Mouse (Mus musculus): Measurements from ENCODE around the gene Tssk4.

Gene Tssk4

GRCm38 (mm10) chr14:55649884-55650283 lies at the start of gene Tssk4:
TSS of gene Tssk4 (plus strand) at chr14:55650184.
- no peak for DNase-seq (ENCODE audit: low spot score)

DNA sequence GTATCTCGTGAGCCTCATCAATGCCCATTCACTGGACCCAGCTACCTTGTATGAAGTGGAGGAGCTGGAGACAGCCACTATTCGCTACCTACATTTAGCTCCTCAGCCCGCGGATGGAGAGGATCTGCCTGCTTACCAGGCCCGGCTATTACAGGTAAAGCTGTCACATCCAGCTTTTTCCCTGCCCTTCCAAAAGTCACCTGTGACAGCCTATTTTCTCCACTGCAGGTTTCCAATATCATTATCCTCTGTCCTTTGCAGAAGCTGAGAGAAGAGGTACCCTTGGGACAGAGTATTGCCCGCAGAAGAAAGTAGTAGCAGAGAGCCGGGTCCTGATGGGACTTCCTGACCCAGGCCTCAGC lies 46.7 kb upstream of the Tssk4 start, which contains the start of gene Irf9:
Irf9 (plus strand) TSS at position 301 of the 362 bp plus-strand sequence.
- no peak for DNase-seq (ENCODE audit: low spot score)

DNA sequence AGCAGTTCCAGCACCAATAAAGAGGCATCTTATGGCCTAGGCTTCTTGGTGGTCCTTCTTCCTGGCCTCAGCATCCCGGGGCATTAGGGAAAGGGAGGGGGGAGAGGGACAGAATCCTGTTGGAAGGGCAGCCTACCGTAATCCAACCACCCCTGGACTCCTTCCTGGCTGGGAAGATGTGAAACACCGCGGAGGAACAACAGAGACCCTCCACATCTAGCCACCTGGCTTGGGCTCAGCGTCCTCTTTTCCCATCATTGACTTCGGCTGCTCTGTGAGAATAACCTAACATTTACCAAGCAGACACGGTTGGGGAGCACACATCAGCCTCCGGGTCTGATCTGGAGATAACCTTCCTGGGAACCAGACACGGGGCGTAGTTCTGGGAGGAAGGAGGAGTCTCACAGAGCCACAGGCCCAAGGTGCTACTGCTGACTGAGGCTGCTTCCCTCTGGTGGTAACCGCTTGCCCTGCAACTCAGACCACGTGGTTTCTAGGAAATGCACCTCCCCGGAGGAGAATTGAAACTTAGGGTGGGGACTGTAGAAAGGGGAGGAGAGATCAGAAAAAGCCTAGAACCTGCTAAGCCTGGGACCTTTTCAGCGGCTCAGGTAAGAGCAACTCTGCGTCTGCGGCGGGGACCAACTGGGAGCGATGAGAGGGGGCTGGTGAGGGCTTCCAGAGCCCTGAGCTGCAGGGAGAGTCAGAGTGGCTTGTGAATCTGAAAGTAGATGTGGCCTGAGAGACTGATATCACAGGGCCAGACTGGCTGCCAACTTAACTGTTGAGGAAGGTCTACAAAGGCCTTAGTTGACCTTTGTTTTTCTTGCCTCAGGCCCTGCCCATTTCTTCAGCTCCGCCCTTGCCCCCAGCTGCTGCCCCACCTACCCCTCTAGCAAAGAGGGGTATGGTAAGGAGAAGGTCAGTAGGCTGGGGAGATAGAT lies 46.1 kb upstream of the Tssk4 start:
- DNase-seq (ENCODE audit: low spot score): peak; percentile 89

- DNase-seq (ENCODE audit: low spot score): no peak
Observed at GRCm38 (mm10) chr14:55604823-55605222, 45.2 kb upstream of the Tssk4 start.

DNA sequence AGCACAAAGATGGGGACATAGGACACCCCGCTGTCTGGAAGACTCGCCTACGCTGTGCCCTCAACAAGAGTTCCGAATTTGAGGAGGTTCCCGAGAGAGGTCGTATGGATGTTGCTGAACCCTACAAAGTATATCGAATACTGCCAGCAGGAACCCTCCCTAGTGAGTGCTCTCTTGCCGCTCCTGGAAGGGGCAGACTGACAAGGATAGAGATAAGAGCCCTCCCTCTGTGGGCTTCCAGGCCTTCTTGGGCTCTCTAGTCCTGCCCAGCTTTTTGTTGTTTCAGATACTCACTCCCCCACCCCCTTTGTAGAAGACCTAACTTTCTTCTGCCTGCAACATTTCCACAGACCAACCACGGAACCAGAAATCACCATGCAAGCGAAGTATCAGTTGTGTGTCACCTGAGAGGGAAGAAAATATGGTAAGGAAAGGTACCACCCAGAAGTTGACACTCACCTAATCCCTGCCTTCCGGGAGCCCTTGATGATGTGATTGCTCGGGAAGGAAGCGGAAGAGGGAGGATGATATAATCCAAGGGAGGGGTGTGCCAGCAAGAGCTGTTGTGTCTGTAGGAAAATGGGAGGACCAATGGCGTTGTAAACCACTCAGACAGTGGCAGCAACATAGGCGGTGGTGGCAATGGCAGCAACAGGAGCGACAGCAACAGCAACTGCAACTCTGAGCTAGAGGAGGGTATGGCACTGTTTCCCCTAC lies 44.1 kb upstream of the Tssk4 start:
- DNase-seq (ENCODE audit: low spot score): no peak

- DNase-seq (ENCODE audit: low spot score): no peak
Observed at GRCm38 (mm10) chr14:55608339-55608738, 41.6 kb upstream of the Tssk4 start.

- no peak for DNase-seq (ENCODE audit: low spot score)
Observed at GRCm38 (mm10) chr14:55613346-55613745, 36.6 kb upstream of the Tssk4 start.

- no peak for DNase-seq (ENCODE audit: low spot score)
Observed at GRCm38 (mm10) chr14:55614565-55615178, 35.3 kb upstream of the Tssk4 start.

- no peak for DNase-seq (ENCODE audit: low spot score)
Observed at GRCm38 (mm10) chr14:55615876-55616275, 34.1 kb upstream of the Tssk4 start.

GRCm38 (mm10) chr14:55616844-55617243 lies 33.1 kb upstream of the Tssk4 start:
- no peak for DNase-seq (ENCODE audit: low spot score)

- DNase-seq (ENCODE audit: low spot score): peak; percentile 78
Observed at GRCm38 (mm10) chr14:55617822-55618221, 32.2 kb upstream of the Tssk4 start, which contains the start of gene Rec8. TSS of gene Rec8 (plus strand) at chr14:55618037.

- DNase-seq (ENCODE audit: low spot score): no peak
Observed at GRCm38 (mm10) chr14:55618486-55619195, 31.3 kb upstream of the Tssk4 start.

DNA sequence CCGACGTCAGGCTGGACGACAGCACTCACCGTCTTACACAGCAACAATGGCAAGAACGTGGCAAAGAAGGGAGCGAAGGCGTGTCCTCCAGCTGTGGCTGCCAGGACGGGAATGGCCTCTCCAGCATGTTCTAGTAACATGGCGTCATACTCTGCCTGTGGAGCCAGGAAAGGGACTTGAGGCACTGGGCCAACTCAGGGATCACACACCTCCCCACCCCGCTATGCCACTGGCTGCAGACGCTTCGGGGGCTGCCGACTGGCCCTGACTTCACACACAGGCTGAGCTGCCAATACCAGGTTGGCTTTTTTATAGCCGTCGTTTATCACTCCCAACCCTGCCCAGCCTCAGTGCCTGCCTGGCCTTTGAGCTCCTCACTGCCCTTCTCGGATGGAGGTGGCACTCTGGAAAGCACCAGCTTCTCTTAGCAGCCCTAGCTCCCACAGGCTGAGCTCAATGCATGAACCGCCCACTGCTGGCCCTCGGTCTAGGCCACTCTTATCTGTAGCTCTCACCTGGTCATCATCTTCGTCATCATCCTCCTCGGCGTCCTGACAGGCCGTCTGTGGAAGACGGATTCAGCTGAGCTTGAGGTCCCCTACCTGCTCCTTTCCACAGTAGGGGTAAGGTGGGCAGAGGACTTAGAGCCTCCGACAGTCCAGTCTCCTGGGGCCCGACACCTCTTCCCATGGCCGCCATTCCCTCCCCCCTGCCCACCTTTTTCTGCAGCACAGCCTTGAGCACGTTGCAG lies 21.7 kb upstream of the Tssk4 start:
- DNase-seq (ENCODE audit: low spot score): no peak

GRCm38 (mm10) chr14:55629312-55629711 lies 20.7 kb upstream of the Tssk4 start:
- DNase-seq (ENCODE audit: low spot score): peak; percentile 40

- DNase-seq (ENCODE audit: low spot score): no peak
Observed at GRCm38 (mm10) chr14:55634874-55635522, 15.0 kb upstream of the Tssk4 start.

DNA sequence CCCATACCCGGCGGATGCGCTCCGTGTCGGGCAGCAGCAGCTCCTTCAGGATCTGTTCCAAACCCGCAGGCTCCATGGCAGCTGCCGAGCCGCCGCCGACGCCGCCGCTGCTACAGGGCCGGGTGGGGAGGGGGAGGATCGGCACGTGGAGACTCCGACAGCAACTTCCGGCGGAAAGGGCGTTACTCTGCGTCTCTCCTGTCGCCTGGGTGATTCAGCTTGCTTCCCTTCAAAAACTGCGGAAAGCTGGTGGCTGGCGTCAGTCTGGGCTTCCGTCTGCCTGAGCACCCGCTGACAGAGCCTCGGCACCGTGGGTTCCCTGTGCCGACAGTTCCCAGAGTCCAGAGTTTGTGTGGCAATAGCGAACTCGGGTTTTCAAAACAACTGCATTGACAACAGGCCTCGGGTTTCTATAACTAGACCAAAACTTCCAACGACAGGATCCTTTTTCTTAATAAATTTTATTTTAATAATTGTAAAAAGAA lies 14.4 kb upstream of the Tssk4 start, which contains the start of gene Ipo4:
Ipo4 (minus strand) TSS at position 435 of the 485 bp plus-strand sequence.
- DNase-seq (ENCODE audit: low spot score): peak; percentile 96

DNA sequence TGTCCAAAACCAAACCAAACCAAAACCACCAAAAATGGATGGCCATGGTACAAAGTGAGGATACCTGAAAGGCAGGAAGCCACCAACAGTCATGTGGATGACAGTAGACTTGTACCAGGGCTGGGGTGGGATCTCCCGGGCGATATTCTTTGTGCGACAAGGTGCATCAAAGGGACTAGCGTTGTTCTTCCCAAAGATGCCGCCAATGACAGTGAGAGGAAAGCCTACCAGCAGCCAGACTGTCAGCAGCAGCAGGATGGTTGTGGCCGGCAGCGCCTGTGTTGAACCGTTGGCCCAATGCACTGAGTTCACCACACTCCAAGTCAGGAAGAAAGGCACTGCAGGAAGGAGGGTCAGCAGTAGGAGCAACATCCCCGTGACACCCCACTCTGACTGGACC lies 12.2 kb upstream of the Tssk4 start, which contains the start of gene Gm49378:
Gm49378 (minus strand) TSS at position 101 of the 400 bp plus-strand sequence.
- DNase-seq (ENCODE audit: low spot score): no peak

GRCm38 (mm10) chr14:55640816-55641215 lies 9.2 kb upstream of the Tssk4 start:
- no peak for DNase-seq (ENCODE audit: low spot score)

DNA sequence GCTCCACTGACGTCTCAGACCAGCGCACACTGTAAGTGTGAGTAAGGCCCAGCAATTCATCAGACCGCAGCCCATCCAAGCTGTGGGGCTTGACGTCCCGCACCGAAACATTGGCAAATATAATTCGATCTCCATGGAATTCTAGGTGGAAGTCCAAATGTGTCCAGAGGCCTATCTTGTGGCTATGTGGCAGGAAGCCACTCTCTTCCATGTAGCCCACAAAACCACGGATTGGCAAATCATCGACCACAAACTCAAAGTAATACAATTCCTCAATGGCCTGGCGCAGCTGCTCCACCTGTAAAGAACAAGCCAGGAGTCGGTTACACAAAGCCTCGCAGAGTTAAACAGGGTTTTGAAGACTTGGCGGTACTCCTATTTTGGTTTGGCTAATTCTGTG lies 8.7 kb upstream of the Tssk4 start:
- no peak for DNase-seq (ENCODE audit: low spot score)

- no peak for DNase-seq (ENCODE audit: low spot score)
Observed at GRCm38 (mm10) chr14:55642679-55643059, 7.3 kb upstream of the Tssk4 start.
